Mouse (Mus musculus) CH12.LX (cell line): Measurements from ENCODE around the gene Cfap54. TPM values are rescaled to one million over a fixed set of nuclear protein-coding genes. Genes with fewer than 3 reads are reported as not detected.

ENCODE experiments used
- DNase-seq: peaks from one replicate; pipeline ENCODE4 v3.0.0-alpha.2; 2013; ENCODE audit errors: extremely low read depth
- H3K27ac ChIP-seq: 2 replicates; pipeline ENCODE4 v1.5.1; 2012; ENCODE audit warnings: low read depth, mild to moderate bottlenecking, control low read depth, moderate library complexity; ENCODE audit not compliant: insufficient read depth
- H3K27me3 ChIP-seq: replicated peaks from 2 replicates; pipeline ENCODE3; 2012; ENCODE audit warnings: inconsistent platforms
- H3K36me3 ChIP-seq, 2 experiments: replicated peaks in 1 of 2; 2 replicates each; pipeline versions ENCODE3 to v1.6.1; 2012; ENCODE audit warnings: inconsistent platforms in 1 of 2, low read length in 1 of 2, mild to moderate bottlenecking in 1 of 2, mixed read lengths in 1 of 2, moderate library complexity in 1 of 2; ENCODE audit not compliant: control insufficient read depth in 1 of 2, insufficient read depth in 1 of 2
- H3K4me1 ChIP-seq, 2 experiments: 2 replicates each; pipeline ENCODE4 v1.6.1; 2012; ENCODE audit warnings: inconsistent platforms in 1 of 2, moderate library complexity in 1 of 2; ENCODE audit not compliant: insufficient read depth in 2 of 2, control insufficient read depth in 1 of 2
- H3K4me2 ChIP-seq: 2 replicates; pipeline ENCODE4 v1.6.1; 2012; ENCODE audit warnings: low read depth, mild to moderate bottlenecking, control low read depth; ENCODE audit not compliant: poor library complexity, insufficient read depth, severe bottlenecking
- H3K4me3 ChIP-seq, 3 experiments: fragments of 150-350 bp in 1 of 3; sonication (generic) in 1 of 3; replicated peaks in 1 of 3; 2 replicates each; pipeline versions ENCODE3 to v1.5.1; 2011 to 2012; ENCODE audit warnings: low read depth in 2 of 3, low read length in 2 of 3, mild to moderate bottlenecking in 2 of 3, moderate library complexity in 2 of 3, control low read depth in 1 of 3, improper control_type of control experiment in 1 of 3, inconsistent platforms in 1 of 3, mixed read lengths in 1 of 3; ENCODE audit not compliant: poor library complexity in 1 of 3
- H3K79me2 ChIP-seq: replicated peaks from 2 replicates; pipeline ENCODE4 v1.6.1; 2012; ENCODE audit warnings: mild to moderate bottlenecking, moderate library complexity; ENCODE audit not compliant: control insufficient read depth, poor library complexity, insufficient read depth, severe bottlenecking; ENCODE audit errors: extremely low read depth
- H3K9ac ChIP-seq: 2 replicates; pipeline ENCODE4 v1.6.1; 2012; ENCODE audit warnings: low read depth, mild to moderate bottlenecking, control low read depth, moderate library complexity; ENCODE audit not compliant: insufficient read depth
- H3K9me3 ChIP-seq: replicated peaks from 2 replicates; pipeline ENCODE3; 2012; ENCODE audit warnings: low read length, inconsistent platforms, mixed read lengths
- BHLHE40 ChIP-seq: IDR thresholded peaks from 2 replicates; pipeline ENCODE4 v1.6.1; 2011; ENCODE audit warnings: mild to moderate bottlenecking, low read depth, low read length, improper control_type of control experiment
- CHD1 ChIP-seq: IDR thresholded peaks from 2 replicates; pipeline ENCODE4 v1.6.1; 2012; ENCODE audit warnings: low read depth, low read length, improper control_type of control experiment, inconsistent platforms
- E2F4 ChIP-seq: IDR thresholded peaks from 2 replicates; pipeline ENCODE4 v1.6.1; 2011; ENCODE audit warnings: low read depth, low read length, improper control_type of control experiment; ENCODE audit not compliant: insufficient replicate concordance
- EP300 ChIP-seq: IDR thresholded peaks from 2 replicates; pipeline ENCODE4 v1.6.1; 2011; ENCODE audit warnings: low read length, improper control_type of control experiment
- IRF4 ChIP-seq: IDR thresholded peaks from 2 replicates; pipeline ENCODE4 v1.6.1; 2014; ENCODE audit warnings: low read depth, mild to moderate bottlenecking, inconsistent platforms, low read length, improper control_type of control experiment
- JUN ChIP-seq: IDR thresholded peaks from 2 replicates; pipeline ENCODE4 v1.6.1; 2011; ENCODE audit warnings: low read depth, mild to moderate bottlenecking, low read length, improper control_type of control experiment, moderate library complexity; ENCODE audit not compliant: insufficient read depth
- JUND ChIP-seq: conservative IDR thresholded peaks from 2 replicates; pipeline ENCODE4 v1.6.1; 2011; ENCODE audit warnings: low read depth, low read length, improper control_type of control experiment
- KAT2A ChIP-seq: IDR thresholded peaks from 2 replicates; pipeline ENCODE4 v1.6.1; 2012; ENCODE audit warnings: low read length, improper control_type of control experiment, inconsistent platforms; ENCODE audit not compliant: insufficient replicate concordance
- MAFK ChIP-seq: IDR thresholded peaks from 2 replicates; pipeline ENCODE4 v1.6.1; 2011; ENCODE audit warnings: low read length, improper control_type of control experiment; ENCODE audit not compliant: insufficient replicate concordance
- MAX ChIP-seq: IDR thresholded peaks from 2 replicates; pipeline ENCODE4 v1.6.1; 2011; ENCODE audit warnings: low read length, improper control_type of control experiment
- MEF2A ChIP-seq: IDR thresholded peaks from 2 replicates; pipeline ENCODE4 v1.6.1; 2014; ENCODE audit warnings: low read depth, mild to moderate bottlenecking, inconsistent platforms, low read length, improper control_type of control experiment, borderline replicate concordance
- MYC ChIP-seq: IDR thresholded peaks from 2 replicates; pipeline ENCODE4 v1.6.1; 2011; ENCODE audit warnings: low read depth, mild to moderate bottlenecking, improper control_type of control experiment, low read length
- NELFE ChIP-seq: IDR thresholded peaks from 2 replicates; pipeline ENCODE4 v1.6.1; 2011; ENCODE audit warnings: low read depth, low read length, improper control_type of control experiment
- POLR2A ChIP-seq: IDR thresholded peaks from 2 replicates; pipeline ENCODE4 v1.6.1; 2011; ENCODE audit warnings: low read depth, mild to moderate bottlenecking, improper control_type of control experiment, low read length
- POLR2AphosphoS2 ChIP-seq: IDR thresholded peaks from 2 replicates; pipeline ENCODE4 v1.6.1; 2011; ENCODE audit warnings: low read depth, low read length, improper control_type of control experiment
- RCOR1 ChIP-seq: conservative IDR thresholded peaks from 2 replicates; pipeline ENCODE4 v1.6.1; 2012; ENCODE audit warnings: low read depth, mild to moderate bottlenecking, inconsistent platforms, low read length, improper control_type of control experiment
- TCF12 ChIP-seq: IDR thresholded peaks from 2 replicates; pipeline ENCODE4 v1.6.1; 2014; ENCODE audit warnings: low read depth, mild to moderate bottlenecking, inconsistent platforms, low read length, improper control_type of control experiment
- USF1 ChIP-seq: IDR thresholded peaks from 2 replicates; pipeline ENCODE4 v1.6.1; 2014; ENCODE audit warnings: low read depth, mild to moderate bottlenecking, inconsistent platforms, low read length, improper control_type of control experiment
- dilution Hi-C: fragments of 300-500 bp; cut with MboI; formaldehyde crosslinking; loops from 2 replicates; pipeline ENCODE4 v1.14.3; 2020; ENCODE audit warnings: low sequenced_read_pairs; ENCODE audit not compliant: extremely low pct_unique_long_range_greater_than_20kb, extremely low pct_ligation_motif_present
- in situ Hi-C: fragments of 300-500 bp; cut with MboI; formaldehyde crosslinking; loops from 3 replicates; pipeline ENCODE4 v1.14.3; 2019; ENCODE audit warnings: low sequenced_read_pairs, low pct_ligation_motif_present, low pct_unique_long_range_greater_than_20kb, mixed read lengths
- polyA plus RNA-seq: library from polyadenylated mRNA; unstranded; fragments of >175 nt; gene quantifications from 2 replicates; pipeline ENCODE4 v1.2.1, GENCODE M21; 2012; ENCODE audit warnings: low read depth; ENCODE audit not compliant: insufficient read length
- total RNA-seq, 2 experiments: library from RNA; depleted of rRNA; stranded (reverse); fragments of 300-350 nt in 1 of 2; fragments of >200 nt in 1 of 2; gene quantifications; 2 replicates each; pipeline ENCODE4 v1.2.3; 2012 to 2014

Gene Cfap54
- total and polyA plus RNA-seq, 3 experiments = 0.38 to 1.3 (median 1.3) TPM

- H3K27me3 ChIP-seq = no peaks in the 10 kb centered on the region
- H3K9ac ChIP-seq = no peak overlapping the region
- no peak for DNase-seq
- H3K4me2 ChIP-seq = no peak overlapping the region
- dilution Hi-C loops (no loop called here), in situ Hi-C loops (no loop called here)
- no peaks in the 10 kb centered on the region for H3K36me3 ChIP-seq
- H3K27ac ChIP-seq = no peak overlapping the region
- TF ChIP-seq MAFK = no peak
- no peak for TF ChIP-seq RCOR1
- TF ChIP-seq EP300 = no peak
- TF ChIP-seq JUND = no peak
- TF ChIP-seq E2F4 = no peak
- TF ChIP-seq MYC = no peak
- TF ChIP-seq USF1 = no peak
- TF ChIP-seq MEF2A = no peak
- no peak for TF ChIP-seq MAX
- no peak for TF ChIP-seq POLR2AphosphoS2
- H3K79me2 ChIP-seq = no peaks in the 10 kb centered on the region
- H3K4me3 ChIP-seq = no peak overlapping the region
- no peaks in the 10 kb centered on the region for H3K4me1 ChIP-seq
- peaks cover 3% of the 10 kb centered on the region for H3K9me3 ChIP-seq
Observed at GRCm38 (mm10) chr10:93115743-93116142, 34.3 kb upstream of the Cfap54 start.

- TF ChIP-seq JUN (no peak), MAX (no peak), IRF4 (no peak), TCF12 (no peak), KAT2A (no peak), POLR2A (no peak), BHLHE40 (no peak), MYC (no peak), CHD1 (no peak), NELFE (no peak)
- TF ChIP-seq, all 38 proteins: peak for 0
- Histone ChIP-seq H3K9me3 (peaks cover 3% of the 10 kb centered on the region), H3K27me3 (no peaks in the 10 kb centered on the region), H3K9ac (no peak overlapping the region), H3K4me3 (no peak overlapping the region), H3K79me2 (no peaks in the 10 kb centered on the region), H3K27ac (no peak overlapping the region), H3K4me1 (no peaks in the 10 kb centered on the region), H3K4me2 (no peak overlapping the region), H3K36me3 (no peaks in the 10 kb centered on the region)
- in situ Hi-C loops = no loop called here
- peak; percentile 22 for DNase-seq
- dilution Hi-C loops = no loop called here
Observed at GRCm38 (mm10) chr10:93114782-93115181, 33.4 kb upstream of the Cfap54 start.
